Mouse (Mus musculus) embryo, embryonic 11.5 days (tissue): ENCODE results near the gene Tigd4.
"Not testable (repeated sequence)": the region's sequence is repeated elsewhere in the genome, so short reads cannot be mapped to it uniquely, and the experiment has no call there.

Experiments used
- DNase-seq: peaks from one replicate; pipeline ENCODE4 v3.0.0-alpha.2; 2012; ENCODE audit warnings: low read depth, low spot score

The Tigd4 gene

DNA sequence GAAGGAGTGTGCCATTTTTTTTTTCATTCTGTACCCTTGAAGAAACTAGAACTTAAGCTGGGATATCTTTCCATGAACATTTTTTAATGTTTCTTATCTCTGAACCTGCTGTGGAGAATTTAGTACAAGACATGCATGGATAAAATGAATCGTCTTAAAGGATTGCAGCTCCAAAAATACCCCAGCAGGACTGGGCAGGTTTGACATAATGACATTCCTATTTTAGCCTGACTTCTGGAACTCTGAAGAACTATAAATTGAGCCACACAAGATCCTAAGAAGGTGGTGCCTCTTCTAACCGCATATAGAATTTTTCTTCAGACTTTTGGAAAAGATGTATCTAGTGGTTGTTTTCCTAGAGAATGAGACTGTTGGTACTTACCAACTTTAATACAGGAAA is at the start of gene Tigd4:
Gene Tigd4, plus strand, starts transcription at position 301 of the 400 bp plus-strand sequence.
- no peak for DNase-seq

DNA sequence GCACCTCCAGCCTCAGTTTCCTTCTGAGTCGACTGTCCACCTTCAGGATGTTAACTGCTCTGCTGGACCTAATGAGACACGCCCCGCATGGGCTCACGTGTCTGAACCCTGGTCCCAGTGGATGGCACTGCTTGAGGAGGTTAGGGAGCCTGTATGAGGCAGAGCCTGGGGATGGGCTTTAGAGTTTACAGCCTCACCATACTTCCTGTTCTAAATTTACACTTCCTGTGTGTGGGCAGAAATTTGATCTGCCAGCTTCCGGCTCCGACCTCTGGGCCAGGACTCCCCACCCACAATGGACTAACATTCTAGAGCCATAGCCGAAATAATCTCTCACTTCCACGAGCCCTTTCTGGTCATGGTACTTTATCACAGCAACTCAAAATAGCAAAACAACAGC is 46.2 kb upstream of the Tigd4 start:
- DNase-seq, result no peak

GRCm38 (mm10) chr3:84555780-84556179 is 37.6 kb upstream of the Tigd4 start:
- no peak for DNase-seq

DNA sequence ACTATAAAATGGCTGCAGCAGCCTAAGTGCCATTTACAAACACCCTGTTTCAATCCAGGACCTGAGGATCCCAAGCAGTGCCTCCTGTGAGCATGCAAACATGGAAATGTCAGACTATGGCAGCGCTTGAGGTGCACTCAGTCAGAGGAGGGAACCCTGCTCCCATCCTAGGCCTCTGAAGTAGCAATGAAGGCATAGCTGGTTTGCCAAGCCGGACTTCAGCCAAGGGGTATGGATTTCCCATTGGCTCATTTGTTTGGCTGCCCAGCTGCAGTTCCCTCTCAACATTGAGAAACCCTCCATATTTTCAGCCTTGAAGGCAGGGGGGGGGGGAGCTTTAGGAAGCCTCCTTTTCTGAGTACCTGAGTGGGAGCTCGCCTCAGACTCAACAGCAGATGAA is 35.1 kb upstream of the Tigd4 start:
- DNase-seq, result no peak

DNA sequence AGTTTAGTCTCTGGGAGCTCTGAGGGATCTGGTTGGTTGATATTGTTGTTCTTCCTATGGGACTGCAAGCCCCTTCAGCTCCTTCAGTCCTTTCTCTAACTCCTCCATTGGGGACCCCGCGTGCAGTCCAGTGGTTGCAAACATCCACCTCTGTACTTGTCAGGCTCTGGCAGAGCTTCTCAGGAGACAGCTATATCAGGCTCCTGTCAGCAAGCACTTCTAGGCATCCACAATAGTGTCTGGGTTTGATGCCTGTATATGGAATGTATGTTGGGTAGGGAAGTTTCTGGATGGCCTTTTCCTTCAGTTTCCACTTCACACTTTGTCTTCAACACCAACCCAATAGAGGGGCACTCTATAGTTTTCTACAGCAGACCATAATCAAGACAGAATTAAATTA is 30.5 kb upstream of the Tigd4 start:
- not testable (repeated sequence) for DNase-seq

GRCm38 (mm10) chr3:84563415-84563814 is 30.0 kb upstream of the Tigd4 start:
- DNase-seq, result no peak

GRCm38 (mm10) chr3:84568540-84568939 is 24.8 kb upstream of the Tigd4 start:
- DNase-seq, result no peak

- no peak for DNase-seq
Measured at GRCm38 (mm10) chr3:84569587-84569986, 23.8 kb upstream of the Tigd4 start.

DNA sequence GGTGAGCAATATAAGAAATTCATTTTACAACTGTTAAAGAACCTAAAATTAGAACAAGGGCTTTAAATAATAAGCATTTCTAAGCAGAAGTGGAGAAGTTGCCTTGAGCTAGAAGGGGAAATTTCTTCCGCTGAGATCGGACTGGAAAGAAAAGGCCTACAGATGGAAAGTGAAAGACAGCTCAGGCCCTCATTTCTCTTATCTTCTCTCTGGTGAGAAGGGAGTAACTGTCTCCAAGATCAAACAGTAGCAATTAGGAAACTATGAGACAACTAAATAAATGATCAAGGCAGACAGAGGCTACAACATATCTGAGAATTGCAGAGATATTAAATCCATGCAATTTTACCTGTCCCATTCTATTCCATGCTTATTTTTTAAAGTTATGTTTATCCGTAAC is 22.9 kb upstream of the Tigd4 start:
- no peak for DNase-seq

GRCm38 (mm10) chr3:84580716-84581115 is 12.7 kb upstream of the Tigd4 start:
- DNase-seq, result no peak

GRCm38 (mm10) chr3:84581696-84582022 is 11.7 kb upstream of the Tigd4 start:
- no peak for DNase-seq

DNA sequence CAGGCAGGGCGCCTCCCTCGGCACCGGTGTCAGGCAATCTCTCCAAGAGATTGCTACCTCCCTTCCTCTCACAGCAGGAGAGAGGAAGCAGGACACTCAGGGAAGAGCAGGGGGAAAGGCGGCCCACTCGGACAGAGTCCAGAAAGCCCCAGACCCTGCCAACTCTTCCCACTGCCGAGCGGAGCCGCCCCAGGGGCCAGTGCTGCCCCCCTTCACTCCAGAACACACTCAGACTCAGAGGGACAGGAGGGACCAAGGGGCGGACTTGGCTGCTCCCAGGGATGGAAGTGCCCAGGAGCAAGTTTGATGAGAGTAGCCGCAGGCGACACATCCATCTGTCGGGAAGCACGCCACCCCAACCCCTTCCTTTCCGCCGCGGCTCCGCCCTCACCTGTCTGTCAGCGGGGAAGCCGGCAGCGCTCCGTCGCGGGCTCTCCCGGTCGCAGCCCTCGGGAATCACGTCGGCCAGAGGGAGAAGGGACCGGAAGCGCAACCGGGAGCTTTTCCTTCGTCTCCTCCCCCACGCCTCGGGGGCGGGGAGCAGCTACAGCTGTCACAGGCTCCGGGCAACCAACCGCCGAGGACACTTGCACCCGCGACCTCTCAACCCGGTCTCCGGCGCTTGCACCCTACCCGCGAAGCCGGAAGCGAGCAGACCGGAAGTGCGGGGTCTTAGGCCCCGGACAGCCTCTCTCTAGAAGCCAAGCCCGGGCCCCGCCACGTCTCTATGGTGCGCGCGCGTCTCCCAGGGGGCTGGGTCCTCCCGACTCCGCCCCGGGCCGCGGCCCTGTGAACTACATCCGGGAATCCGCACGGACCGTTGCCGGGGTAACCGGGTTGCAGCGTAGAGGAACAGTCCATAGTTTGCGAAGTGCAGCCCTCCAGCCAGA is 11.1 kb upstream of the Tigd4 start, which contains the start of gene Arfip1:
Gene Arfip1, minus strand, starts transcription at position 603 of the 890 bp plus-strand sequence.
- peak; percentile 87 for DNase-seq

DNA sequence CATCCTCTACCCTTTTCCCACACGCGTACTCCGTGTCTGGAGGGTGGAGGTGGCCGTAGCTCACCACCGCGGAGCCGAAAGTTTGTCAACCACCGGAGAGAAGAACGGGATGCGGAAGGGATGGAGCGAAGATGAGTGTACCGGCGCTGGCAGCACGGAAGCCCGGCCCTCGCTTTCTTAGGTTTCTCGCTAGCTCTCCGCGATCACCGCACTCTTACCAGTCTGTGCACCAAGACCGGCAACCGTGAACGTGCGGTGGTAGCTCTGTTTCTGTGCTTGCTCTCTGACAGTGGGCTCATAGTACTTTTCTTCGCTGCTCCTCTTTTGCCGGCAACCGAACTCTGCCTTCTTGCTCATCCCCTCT is 10.5 kb upstream of the Tigd4 start:
- no peak for DNase-seq

DNA sequence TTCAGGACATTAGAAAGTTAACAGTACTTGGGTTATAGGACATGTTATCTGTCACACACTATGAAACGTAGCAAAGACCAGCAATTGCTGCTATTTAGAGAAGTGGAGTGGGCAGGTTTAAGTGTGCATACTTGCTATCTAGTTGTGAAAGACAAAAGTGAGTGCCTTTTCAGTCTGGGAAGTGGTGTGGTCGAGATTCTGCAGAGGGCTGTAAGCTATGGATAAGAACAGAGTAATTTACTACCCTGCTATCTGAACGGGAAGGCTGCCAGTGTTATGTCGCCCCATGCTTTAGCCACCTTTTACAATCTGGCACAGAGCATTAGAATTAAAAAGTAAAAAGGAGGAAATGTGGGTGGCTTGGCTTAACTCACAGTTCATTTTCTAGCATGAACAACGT is 6.6 kb upstream of the Tigd4 start:
- DNase-seq, result no peak

GRCm38 (mm10) chr3:84594894-84595676 is 1.7 kb downstream of the Tigd4 start:
- no peak for DNase-seq

DNA sequence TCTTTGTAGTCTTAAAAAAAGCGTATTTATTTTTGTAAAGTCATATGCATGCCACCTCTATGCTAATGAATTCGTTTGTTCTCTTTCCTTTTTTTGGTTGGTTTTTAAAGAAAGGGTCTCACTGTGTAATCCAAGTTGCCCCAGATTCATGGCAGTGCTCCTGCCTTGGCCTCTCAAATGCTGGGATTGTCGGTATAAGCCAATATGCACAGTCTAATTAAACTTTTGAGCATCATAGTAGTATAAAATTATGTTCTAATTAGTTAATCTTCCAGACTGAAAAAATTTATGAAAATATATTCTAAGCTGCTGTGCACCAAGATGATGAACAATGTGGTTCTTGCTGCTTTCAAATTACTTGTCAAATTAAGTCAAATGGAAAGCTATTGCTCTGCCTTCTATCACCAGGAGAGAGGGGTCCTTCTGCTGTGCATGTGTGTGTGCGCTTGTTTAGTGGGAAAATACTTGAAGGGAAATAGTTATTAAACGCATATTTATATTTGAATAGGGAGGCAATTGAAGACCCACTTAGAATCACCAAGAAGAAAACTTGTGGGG is 2.4 kb downstream of the Tigd4 start:
- DNase-seq, result no peak

GRCm38 (mm10) chr3:84597996-84598734 is 4.8 kb downstream of the Tigd4 start:
- DNase-seq, result no peak

- no peak for DNase-seq
Measured at GRCm38 (mm10) chr3:84598756-84599155, 5.4 kb downstream of the Tigd4 start.

- no peak for DNase-seq
Measured at GRCm38 (mm10) chr3:84601870-84602495, 8.6 kb downstream of the Tigd4 start.

- DNase-seq, result no peak
Measured at GRCm38 (mm10) chr3:84602759-84603158, 9.4 kb downstream of the Tigd4 start.

DNA sequence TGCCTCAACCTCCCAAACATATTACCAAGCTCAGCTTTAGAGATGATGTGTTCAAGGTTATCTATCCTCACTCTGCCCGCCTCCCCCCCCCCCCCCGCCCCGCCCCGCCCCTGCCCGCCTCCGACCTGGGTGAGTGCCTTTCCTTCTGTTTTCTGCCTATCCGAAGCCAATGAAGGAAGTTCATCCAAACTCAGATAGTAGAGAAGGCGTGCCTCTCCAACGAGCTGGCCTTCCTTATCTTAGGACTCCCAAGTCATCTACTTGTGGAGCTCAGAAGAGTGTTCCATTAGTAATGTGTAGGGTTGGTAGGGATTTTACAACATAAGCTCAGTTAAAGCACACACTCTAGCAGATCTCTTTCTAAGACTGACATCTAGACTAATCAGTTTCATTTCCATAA is 9.8 kb downstream of the Tigd4 start:
- no peak for DNase-seq
